Mouse (Mus musculus) liver, embryonic 14.5 days (tissue): Measurements from ENCODE around the gene Apob. TPM values are rescaled to one million over a fixed set of nuclear protein-coding genes. Genes with fewer than 3 reads are reported as not detected.

Experiments used
- ATAC-seq: fragments of 200-750 bp; cut with Nextera tagmentation; 2 replicates; pipeline ENCODE4 v1.8.0; 2017; ENCODE audit warnings: moderate number of reproducible peaks, mild to moderate bottlenecking, moderate library complexity; ENCODE audit not compliant: insufficient read depth
- DNase-seq, 3 experiments: peaks; one replicate each; pipeline ENCODE4 v3.0.0-alpha.2; 2012 to 2013; ENCODE audit warnings: low read depth in 3 of 3, low spot score in 3 of 3
- H3K27ac ChIP-seq: fragments of 300-500 bp; sonication (generic); 2 replicates; pipeline ENCODE4 v1.5.1; 2014; ENCODE audit warnings: moderate library complexity, mild to moderate bottlenecking, control low read depth, inconsistent platforms
- H3K27me3 ChIP-seq: fragments of 300-500 bp; sonication (generic); 2 replicates; pipeline ENCODE4 v1.6.1; 2014; ENCODE audit warnings: mild to moderate bottlenecking, low read length, moderate library complexity; ENCODE audit not compliant: control insufficient read depth, insufficient read depth
- H3K36me3 ChIP-seq: fragments of 300-500 bp; sonication (generic); replicated peaks from 2 replicates; pipeline ENCODE4 v1.6.1; 2014; ENCODE audit warnings: low read depth; ENCODE audit not compliant: control insufficient read depth, insufficient read depth
- H3K4me1 ChIP-seq, 2 experiments: fragments of 200-500 bp in 1 of 2; fragments of 300-500 bp in 1 of 2; sonication (generic) in 1 of 2; replicated peaks; 2 replicates each; pipeline ENCODE4 v1.6.1; 2012 to 2014; ENCODE audit warnings: antibody characterized with exemption in 1 of 2, inconsistent platforms in 1 of 2, low read length in 1 of 2; ENCODE audit not compliant: control insufficient read depth in 2 of 2, insufficient read depth in 2 of 2
- H3K4me2 ChIP-seq: fragments of 300-500 bp; sonication (generic); 2 replicates; pipeline ENCODE4 v1.6.1; 2014; ENCODE audit warnings: low read depth, mild to moderate bottlenecking, control low read depth, moderate library complexity
- H3K4me3 ChIP-seq, 2 experiments: fragments of 200-500 bp in 1 of 2; fragments of 300-500 bp in 1 of 2; sonication (generic) in 1 of 2; 2 replicates each; pipeline ENCODE4 v1.5.1; 2012 to 2014; ENCODE audit warnings: low read depth in 2 of 2, low read length in 2 of 2, mild to moderate bottlenecking in 2 of 2, control low read depth in 1 of 2, inconsistent platforms in 1 of 2, moderate library complexity in 1 of 2; ENCODE audit not compliant: insufficient read depth in 1 of 2
- H3K9ac ChIP-seq: fragments of 300-500 bp; sonication (generic); replicated peaks from 2 replicates; pipeline ENCODE4 v1.6.1; 2014; ENCODE audit warnings: mild to moderate bottlenecking, control low read depth, moderate library complexity
- H3K9me3 ChIP-seq: fragments of 300-500 bp; sonication (generic); 2 replicates; pipeline ENCODE4 v1.6.1; 2016; ENCODE audit warnings: low read length, mixed read lengths; ENCODE audit not compliant: control insufficient read depth
- CTCF ChIP-seq: IDR thresholded peaks from 2 replicates; pipeline ENCODE4 v1.5.1; 2016; ENCODE audit warnings: antibody characterized with exemption, low read depth, control low read depth
- EP300 ChIP-seq: IDR thresholded peaks from 2 replicates; pipeline ENCODE4 v1.6.1; 2016; ENCODE audit warnings: antibody characterized with exemption, low read depth
- WGBS: fragments of 180-500 bp; shearing (Covaris S2); extraction: QIAGEN DNeasy Blood & Tissue Kit; methylation state at CpG from one replicate; pipeline ENCODE4 v1.1.7; 2014; ENCODE audit not compliant: insufficient replicate concordance; 5-methylcytosine and 5-hydroxymethylcytosine counted together
- polyA plus RNA-seq, 2 experiments: library from polyadenylated mRNA; depleted of rRNA in 1 of 2; stranded (reverse) in 1 of 2; unstranded in 1 of 2; fragments of >200 nt; fragmentation: Nextera tagmentation in 1 of 2; extraction: Ambion mirVana in 1 of 2; gene quantifications; 2 replicates each; pipeline versions ENCODE4 v1.2.1 to v1.2.3; 2012 to 2014

The Apob gene
- polyA plus RNA-seq, 2 experiments: 94.4 to 112 TPM

DNA sequence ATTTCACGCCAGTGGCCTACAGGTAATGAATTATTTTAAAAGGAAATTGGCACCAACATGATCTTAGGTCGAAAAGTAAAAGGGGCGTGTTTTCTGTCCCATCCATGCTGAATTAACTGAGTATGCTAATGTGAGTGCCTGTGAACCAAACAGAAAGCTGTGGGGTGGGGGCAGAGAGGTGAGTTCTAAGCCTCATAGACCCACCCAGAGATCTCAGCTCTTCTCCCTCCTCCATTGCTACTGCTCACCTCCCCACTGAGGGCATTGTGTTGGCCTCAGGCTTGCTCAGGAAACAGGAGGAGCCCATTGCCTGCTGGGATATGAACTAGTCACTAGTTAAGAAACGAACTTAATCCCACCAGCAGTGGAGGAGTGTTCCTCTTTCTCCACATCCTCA is 54.9 kb downstream of the Apob start:
- H3K9ac ChIP-seq: no peak overlapping the region
- DNase-seq (no peak), ATAC-seq (no peak)
- H3K36me3 ChIP-seq: no peaks in the 10 kb centered on the region
- TF ChIP-seq EP300 (no peak), CTCF (no peak)
- no peak overlapping the region for H3K4me2 ChIP-seq
- H3K9me3 ChIP-seq: no peaks in the 10 kb centered on the region
- H3K27me3 ChIP-seq: no peaks in the 10 kb centered on the region
- no peaks in the 10 kb centered on the region for H3K4me1 ChIP-seq
- no peak overlapping the region for H3K4me3 ChIP-seq
- H3K27ac ChIP-seq: no peak overlapping the region
- 39% methylated on average over 4 of the region's 4 CpGs for WGBS

DNA sequence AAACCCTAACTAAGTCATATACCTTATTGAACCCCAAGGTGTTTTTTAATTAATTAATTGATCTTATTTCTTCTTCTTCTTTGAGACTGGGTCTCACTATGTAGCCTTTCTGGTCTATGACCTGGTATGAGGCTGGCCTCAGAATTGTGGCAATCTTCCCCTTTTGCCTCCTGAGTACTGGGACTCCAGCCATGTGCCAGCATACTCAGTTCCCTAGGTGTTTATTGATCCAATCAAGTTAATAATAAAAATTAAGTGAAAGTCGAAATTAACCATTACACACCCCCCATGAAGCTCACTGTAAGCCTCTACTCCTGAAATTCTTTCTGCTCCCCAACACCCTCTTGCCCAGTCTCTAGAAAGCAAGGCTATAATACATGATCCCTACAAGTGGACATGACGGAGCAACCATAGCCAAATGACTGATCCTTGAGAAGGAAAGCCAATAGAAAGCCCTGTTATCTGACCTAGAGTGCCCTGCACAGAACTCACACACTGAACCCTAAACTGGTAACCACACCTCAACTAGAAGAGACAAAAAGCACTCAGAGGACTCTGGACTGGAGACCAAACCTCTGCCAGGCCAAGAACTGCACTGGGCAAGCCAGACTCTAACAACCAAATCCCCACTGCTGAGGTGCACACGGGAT is 60.8 kb downstream of the Apob start:
- H3K4me1 ChIP-seq: no peaks in the 10 kb centered on the region
- no peak overlapping the region for H3K27ac ChIP-seq
- no peak overlapping the region for H3K4me3 ChIP-seq
- DNase-seq: no peak
- ATAC-seq: no peak
- H3K27me3 ChIP-seq: no peaks in the 10 kb centered on the region
- TF ChIP-seq CTCF (no peak), EP300 (no peak)
- H3K9me3 ChIP-seq: no peaks in the 10 kb centered on the region
- H3K36me3 ChIP-seq: no peaks in the 10 kb centered on the region
- WGBS: 43% methylated on average over 3 of the region's 3 CpGs
- no peak overlapping the region for H3K4me2 ChIP-seq
- no peak overlapping the region for H3K9ac ChIP-seq

DNA sequence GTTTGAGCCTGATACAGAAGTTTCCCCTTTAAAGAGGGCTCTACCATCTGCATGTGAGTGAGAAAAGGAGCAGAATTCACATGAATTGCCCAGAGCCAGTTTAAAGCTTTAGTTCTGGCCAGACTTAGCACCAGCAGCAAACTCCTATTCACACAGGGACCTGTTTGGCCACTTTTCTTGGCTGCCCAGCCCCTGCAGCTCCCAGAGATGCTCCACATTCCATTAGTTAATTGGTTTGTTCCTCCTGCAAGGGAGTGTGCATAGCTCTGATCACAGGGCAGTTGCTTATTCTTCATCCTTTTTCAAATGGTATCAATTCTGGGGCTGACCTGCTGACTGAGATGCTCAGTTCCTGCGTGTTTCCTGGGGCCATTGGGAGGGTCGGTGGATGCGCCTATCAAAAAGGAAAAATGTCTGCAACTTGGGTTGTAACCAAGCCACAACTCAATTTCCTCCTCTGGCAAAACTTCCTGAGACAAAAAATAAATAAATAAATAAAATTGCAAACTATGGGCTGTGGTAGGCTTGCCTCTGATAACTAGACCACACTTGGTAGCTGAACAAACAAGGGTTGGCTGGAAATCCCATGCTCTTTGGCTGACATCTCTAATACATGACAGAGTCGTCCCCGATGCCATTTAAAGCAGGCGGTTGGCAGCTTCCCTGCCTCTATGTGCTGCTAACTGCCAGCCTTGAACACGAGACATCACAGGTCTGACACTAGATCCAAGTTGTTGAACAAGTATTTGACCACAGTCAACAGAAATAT is 65.4 kb downstream of the Apob start:
- Histone ChIP-seq H3K9me3 (no peaks in the 10 kb centered on the region), H3K4me3 (no peak overlapping the region), H3K4me1 (no peaks in the 10 kb centered on the region), H3K9ac (no peak overlapping the region), H3K27me3 (no peaks in the 10 kb centered on the region), H3K4me2 (no peak overlapping the region), H3K36me3 (no peaks in the 10 kb centered on the region), H3K27ac (no peak overlapping the region)
- DNase-seq: no peak
- TF ChIP-seq CTCF: no peak
- no peak for TF ChIP-seq EP300
- whole genome bisulfite sequencing: 31% methylated on average over 7 of the region's 7 CpGs
- ATAC-seq: no peak

DNA sequence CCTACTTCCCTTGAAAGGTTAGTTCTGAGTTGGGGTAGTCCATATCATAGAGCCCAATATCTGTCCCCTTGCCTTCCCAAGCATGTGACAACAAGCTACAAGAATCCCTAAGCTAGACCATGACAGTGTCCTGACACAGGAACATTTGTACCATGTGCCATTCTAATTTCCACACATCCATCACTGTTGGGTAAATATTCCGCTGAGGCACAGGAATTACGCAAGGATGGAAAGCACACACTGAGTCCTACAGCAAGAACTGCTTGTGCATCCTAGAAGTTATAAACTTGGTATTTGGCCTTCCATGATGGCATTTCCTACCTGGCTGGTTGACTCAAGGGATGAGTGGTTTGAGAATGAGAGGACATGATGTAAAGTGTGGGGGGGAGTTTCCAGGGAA is 69.6 kb downstream of the Apob start:
- 69% methylated on average over 2 of the region's 2 CpGs for whole genome bisulfite sequencing
- Histone ChIP-seq H3K27ac (no peak overlapping the region), H3K4me1 (no peaks in the 10 kb centered on the region), H3K9ac (no peak overlapping the region), H3K4me2 (no peak overlapping the region), H3K36me3 (no peaks in the 10 kb centered on the region), H3K27me3 (no peaks in the 10 kb centered on the region), H3K9me3 (no peaks in the 10 kb centered on the region), H3K4me3 (no peak overlapping the region)
- ATAC-seq (no peak), DNase-seq (no peak)
- no peak for TF ChIP-seq EP300
- TF ChIP-seq CTCF: no peak

DNA sequence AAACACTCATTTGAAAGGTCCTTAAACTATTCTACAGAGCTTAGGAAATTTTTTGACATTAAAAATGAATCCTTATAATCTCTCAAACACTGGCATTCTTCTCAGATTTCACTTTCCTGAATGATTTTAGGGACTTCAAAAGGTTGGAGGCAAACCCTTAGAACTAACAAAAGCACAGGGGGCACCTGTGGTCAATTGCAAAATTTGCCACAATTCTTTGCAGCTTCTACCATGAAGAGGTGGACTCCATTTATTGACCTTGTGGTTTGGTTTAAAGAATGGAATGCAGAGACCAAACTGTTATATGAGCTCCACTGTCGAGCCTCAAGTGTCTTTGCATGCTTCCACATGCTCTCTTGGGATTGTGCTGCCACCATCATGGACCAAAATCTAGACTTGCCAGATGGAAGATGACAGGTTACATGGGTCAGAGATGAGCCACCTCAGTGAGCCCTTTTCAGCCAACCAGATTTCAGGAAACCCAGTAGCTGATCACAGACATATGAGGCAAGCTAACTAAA is 70.4 kb downstream of the Apob start:
- Histone ChIP-seq H3K9ac (no peak overlapping the region), H3K27me3 (no peaks in the 10 kb centered on the region), H3K4me1 (no peaks in the 10 kb centered on the region), H3K4me2 (no peak overlapping the region), H3K27ac (no peak overlapping the region), H3K4me3 (no peak overlapping the region), H3K9me3 (no peaks in the 10 kb centered on the region), H3K36me3 (no peaks in the 10 kb centered on the region)
- no peak for DNase-seq
- 14% methylated on average over 1 of the region's 1 CpGs for WGBS
- ATAC-seq: no peak
- TF ChIP-seq CTCF (no peak), EP300 (no peak)
